Mouse (Mus musculus) layer of hippocampus, adult 2 months (tissue): ENCODE measurements at regions not wholly inside any gene's neighbourhood (a gene's known extent, or its start where the extent isn't known, plus 50 kb on each side); places are given as distances from the start of the nearest gene placed in this dataset.

ENCODE experiments used
- DNase-seq, 2 experiments: peaks; one replicate each; pipeline ENCODE4 v3.0.0; 2022; ENCODE audit warnings: low spot score in 2 of 2
- H3K27ac ChIP-seq: fragments of 200-600 bp; 2 replicates; pipeline ENCODE4 v1.8.1; 2022
- H3K4me3 ChIP-seq: fragments of 200-600 bp; 2 replicates; pipeline ENCODE4 v1.8.1; 2022; ENCODE audit warnings: mild to moderate bottlenecking
- CTCF ChIP-seq: fragments of 200-600 bp; conservative IDR thresholded peaks from 2 replicates; pipeline ENCODE4 v1.8.1; 2022; ENCODE audit warnings: antibody characterized with exemption, mild to moderate bottlenecking, moderate library complexity

- DNase-seq: no peak
- Histone ChIP-seq H3K4me3 (no peak overlapping the region), H3K27ac (no peak overlapping the region)
- no peak for TF ChIP-seq CTCF
Observed at GRCm38 (mm10) chr1:57593707-57594589, 180.0 kb upstream of the Spats2l start.

GRCm38 (mm10) chr1:57594815-57595214 is 179.1 kb upstream of the Spats2l start:
- no peak for DNase-seq
- no peak for TF ChIP-seq CTCF

DNA sequence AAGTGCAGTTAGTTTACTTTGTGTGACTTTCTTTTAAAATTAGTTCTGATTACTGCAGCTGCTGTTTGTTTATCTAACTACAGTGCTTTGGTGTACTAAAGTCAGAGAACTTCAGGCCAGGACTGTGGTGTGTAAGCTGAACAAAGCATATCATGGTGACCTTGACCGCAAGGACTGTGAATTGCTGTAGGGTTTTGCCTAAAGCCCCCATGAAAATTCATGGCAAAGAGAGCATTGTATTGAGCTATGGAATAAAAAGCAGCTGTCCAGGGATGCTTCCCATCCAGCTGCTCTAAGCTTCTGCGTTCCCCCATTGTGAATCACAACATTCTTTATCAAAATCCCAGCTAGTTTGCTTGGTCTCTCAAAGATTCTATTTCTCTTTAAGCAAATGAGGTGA is 173.0 kb upstream of the Spats2l start:
- no peak for TF ChIP-seq CTCF
- H3K4me3 ChIP-seq: no peak overlapping the region
- no peak overlapping the region for H3K27ac ChIP-seq
- DNase-seq: no peak

More at GRCm38 (mm10) chr1:57594815-57595214, 179.1 kb upstream of the Spats2l start:
- no peak overlapping the region for H3K27ac ChIP-seq
- H3K4me3 ChIP-seq: no peak overlapping the region

DNA sequence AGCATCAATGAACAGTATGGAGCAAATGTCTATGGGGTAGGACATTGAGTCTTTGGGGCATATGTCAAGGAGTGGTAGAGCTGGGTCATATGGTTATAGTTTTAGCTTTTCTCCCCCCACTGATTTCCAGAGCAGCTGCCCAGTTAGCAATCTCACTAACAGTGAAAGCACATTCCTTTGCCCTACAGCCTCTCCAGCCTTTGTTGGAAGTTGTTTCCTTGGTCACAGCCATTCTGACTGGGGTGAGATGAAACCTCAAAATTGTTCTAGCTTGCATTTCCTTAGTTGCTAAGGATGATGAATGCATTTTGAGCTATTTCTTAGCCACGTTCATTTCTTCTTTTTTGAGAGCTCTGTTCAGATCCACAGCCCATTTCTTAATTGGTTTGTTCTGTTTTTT is 168.4 kb upstream of the Spats2l start:
- DNase-seq: no peak
- TF ChIP-seq CTCF: no peak
- Histone ChIP-seq H3K27ac (no peak overlapping the region), H3K4me3 (no peak overlapping the region)

DNA sequence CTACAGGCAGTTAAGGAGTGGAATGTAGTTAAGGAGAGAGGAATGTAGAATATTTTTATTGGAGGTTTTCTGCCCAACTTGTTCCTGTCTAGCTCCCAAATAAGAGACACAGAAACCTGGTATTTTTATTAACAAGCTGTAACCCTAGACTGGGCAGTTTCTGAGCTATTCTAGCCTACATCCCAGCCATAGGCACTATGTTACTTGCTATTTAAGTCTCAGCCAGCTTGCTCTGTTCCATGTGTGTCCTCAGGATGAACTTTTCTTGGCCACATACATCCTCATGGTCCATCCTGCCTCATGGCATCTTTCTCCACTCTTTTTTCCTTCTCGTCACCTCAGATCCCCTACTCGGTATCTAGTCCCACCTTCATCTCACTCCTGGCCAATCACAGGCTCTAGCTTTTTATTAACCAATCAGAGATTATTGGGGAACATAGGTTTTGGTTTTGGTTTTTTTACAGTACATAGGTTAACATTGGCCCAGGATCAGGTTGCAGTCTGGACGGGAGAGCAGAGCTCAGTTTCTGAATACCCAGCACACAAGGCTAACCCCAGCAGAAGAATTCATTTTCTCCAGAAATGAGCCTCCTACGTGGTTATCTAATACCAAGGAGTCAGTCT is 167.8 kb upstream of the Spats2l start:
- Histone ChIP-seq H3K4me3 (no peak overlapping the region), H3K27ac (no peak overlapping the region)
- DNase-seq: no peak
- TF ChIP-seq CTCF: no peak

- H3K27ac ChIP-seq: no peak overlapping the region
- no peak for DNase-seq
- no peak overlapping the region for H3K4me3 ChIP-seq
- no peak for TF ChIP-seq CTCF
Observed at GRCm38 (mm10) chr1:57607026-57607425, 166.9 kb upstream of the Spats2l start.

DNA sequence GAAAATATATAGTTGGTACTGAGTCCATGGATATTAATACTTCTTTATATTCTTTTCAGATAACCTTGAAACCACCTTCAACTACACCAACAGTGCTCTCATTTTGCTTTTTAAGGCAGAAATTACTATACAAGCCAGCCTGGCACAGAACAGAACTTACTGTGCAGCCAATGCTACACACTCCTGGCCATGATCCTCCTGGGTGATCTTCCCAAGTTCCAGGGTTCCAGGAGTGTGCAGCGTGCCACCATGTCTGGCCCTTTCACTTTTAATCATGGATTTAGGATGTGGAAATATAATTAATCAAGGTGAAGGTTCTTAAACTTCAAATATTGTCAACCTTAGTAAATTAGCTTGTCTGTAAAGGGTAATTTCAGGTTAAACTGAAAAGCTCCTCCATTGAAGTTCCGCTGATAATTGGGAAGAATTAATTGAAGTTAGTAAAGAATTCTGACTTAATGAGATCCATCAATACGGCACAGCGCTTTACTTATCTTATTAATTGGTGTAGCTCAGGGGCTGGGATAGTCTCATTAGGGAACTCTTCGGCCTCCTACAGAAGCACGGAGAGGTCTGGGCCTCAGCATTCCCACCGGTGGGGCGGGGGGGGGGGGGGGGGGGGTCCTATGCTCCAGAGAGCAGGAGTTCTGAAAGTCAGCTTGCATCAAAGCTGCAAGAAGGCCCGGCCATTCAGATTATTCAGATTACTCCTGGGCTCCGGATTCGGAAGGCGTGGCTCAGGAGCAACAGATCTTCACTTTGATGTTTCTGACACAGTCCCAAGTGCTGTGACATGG is 166.1 kb upstream of the Spats2l start:
- no peak for DNase-seq
- no peak for TF ChIP-seq CTCF
- no peak overlapping the region for H3K4me3 ChIP-seq
- H3K27ac ChIP-seq: no peak overlapping the region

GRCm38 (mm10) chr1:57608423-57608679 is 165.6 kb upstream of the Spats2l start:
- no peak overlapping the region for H3K4me3 ChIP-seq
- TF ChIP-seq CTCF: no peak
- no peak for DNase-seq
- no peak overlapping the region for H3K27ac ChIP-seq

GRCm38 (mm10) chr1:57609307-57609706 is 164.7 kb upstream of the Spats2l start:
- TF ChIP-seq CTCF: no peak
- no peak for DNase-seq
- Histone ChIP-seq H3K27ac (no peak overlapping the region), H3K4me3 (no peak overlapping the region)

- H3K4me3 ChIP-seq: no peak overlapping the region
- H3K27ac ChIP-seq: no peak overlapping the region
- no peak for TF ChIP-seq CTCF
- no peak for DNase-seq
Observed at GRCm38 (mm10) chr1:57612171-57612570, 161.8 kb upstream of the Spats2l start.

DNA sequence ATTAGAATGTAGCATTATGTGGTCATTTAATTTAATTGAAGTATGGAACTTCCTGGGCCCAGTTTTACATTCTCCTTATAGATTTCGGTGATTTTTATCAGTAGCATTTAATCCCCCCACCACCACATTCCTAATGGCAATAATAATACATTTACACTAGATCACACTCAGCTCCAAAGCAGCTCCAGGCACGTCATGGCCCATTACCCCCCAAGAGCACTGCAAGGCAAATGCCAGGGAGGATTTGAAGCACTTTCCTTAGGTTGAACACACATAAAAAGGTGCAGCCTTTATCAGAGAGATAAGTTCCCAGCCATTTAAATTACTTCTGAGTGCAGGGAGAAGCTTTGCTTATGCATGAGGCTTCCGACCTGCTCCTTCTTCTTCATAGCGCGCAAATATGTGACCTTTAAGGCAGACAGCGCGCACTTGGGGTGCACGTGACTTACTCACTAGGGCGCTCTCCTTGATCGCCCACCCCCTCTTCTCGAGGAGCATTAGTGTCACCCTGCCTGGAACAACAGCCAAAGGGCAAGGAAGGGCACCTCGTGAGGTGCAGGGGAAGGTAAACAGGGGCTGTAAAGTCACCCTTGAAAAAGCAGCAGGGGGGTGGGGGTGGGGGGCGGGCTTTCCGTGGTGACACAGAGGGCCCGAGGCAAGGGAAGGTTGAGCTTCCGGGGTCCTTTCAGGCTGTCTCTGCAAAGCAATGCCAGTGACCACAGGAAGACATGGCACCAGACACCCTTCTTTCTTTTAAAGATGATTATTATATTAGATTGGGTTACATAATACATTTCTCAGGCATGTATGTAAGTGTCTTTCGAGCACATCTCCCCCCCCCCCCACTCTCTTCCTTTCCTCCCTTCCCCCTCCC is 160.8 kb upstream of the Spats2l start:
- DNase-seq: no peak
- no peak for TF ChIP-seq CTCF
- H3K4me3 ChIP-seq: no peak overlapping the region
- H3K27ac ChIP-seq: no peak overlapping the region

DNA sequence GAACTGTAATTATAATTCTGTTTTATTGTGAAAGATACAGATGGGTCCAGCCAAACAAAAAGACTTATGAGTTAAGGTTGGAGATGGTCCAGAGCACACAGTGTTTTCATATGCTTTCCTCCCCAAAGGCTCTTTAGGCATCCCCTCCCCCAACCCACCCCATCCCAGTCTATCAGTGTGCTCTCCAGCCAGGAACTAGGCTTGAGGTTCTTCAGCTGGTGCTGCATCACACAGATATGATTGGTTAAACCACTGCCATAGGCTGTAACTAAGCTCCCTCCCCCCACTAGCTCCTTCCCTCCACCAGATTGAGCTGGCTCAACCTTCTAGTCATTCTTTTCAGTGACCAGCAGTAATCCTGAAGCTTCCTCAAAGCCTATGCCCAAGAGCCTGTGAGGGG is 158.8 kb upstream of the Spats2l start:
- DNase-seq: no peak
- TF ChIP-seq CTCF: no peak
- Histone ChIP-seq H3K4me3 (no peak overlapping the region), H3K27ac (no peak overlapping the region)
